Comparison of ENCODE assay signal across 11 mouse cellular contexts in the genomic region with DNA sequence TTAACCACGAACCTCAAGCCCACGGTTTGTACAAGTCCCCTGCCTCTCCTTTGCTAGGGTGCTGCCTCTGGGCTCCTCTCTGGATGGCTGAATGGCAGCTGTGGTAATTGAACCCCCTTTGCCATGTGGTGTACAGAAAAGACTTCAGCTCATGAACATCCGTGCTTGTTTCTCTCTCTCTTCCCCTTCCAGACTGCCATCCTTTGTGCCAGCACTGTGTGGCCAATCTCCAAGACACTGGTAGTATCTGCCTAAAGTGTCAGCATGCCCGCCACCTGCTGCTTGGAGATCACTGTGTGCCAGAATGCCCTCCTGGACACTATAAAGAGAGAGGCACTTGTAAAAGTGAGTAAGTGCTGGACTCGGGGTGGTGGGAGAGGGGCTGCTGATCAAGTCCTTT.
DNase-seq lines count a peak whose midpoint lies in the region; ATAC-seq and TF ChIP-seq lines count a peak whose summit lies in the region.
"Had no signal": no experiment of that assay in that cellular context is flagged by ENCODE, and none has a peak within 500 bp of the region (broad histone marks: within the 10 kb centered on the region; RNA-seq: fewer than 3 reads in every experiment).

No protein-coding gene starts in this region.

- ATAC-seq in hindbrain, postnatal 0 days: peak; percentile 59
- ATAC-seq in hindbrain, embryonic 14.5 days (ENCODE audit: low FRiP score): no peak

- H3K4me1 ChIP-seq in hindbrain, postnatal 0 days (ENCODE audit: insufficient read depth, low read length): no peaks in the 10 kb centered on the region
- no peaks in the 10 kb centered on the region for H3K4me1 ChIP-seq in hindbrain, embryonic 14.5 days (replicated peaks; ENCODE audit: control insufficient read depth, insufficient read depth, low read length)
- H3K4me1 ChIP-seq: heart, embryonic 15.5 days; lung, embryonic 15.5 days had no signal

- peak; percentile 29 for DNase-seq in hindbrain, postnatal 0 days (ENCODE audit: low spot score)
- no peak for DNase-seq in hindbrain, embryonic 14.5 days (ENCODE audit: low spot score)
- peak; percentile 66 to 75 for DNase-seq in cerebellum, adult 18-20 months
- DNase-seq in cerebellum, postnatal 14 days: peak; percentile 90
- peak; percentile 3 to 21 for DNase-seq in layer of hippocampus, adult 18-20 months (ENCODE audit: low spot score in 2 of 2)
- no peak for DNase-seq in embryo, embryonic 10.5 days (ENCODE audit: low spot score)
- DNase-seq in thymus, postnatal 14 days: no peak
- DNase-seq: thymus, adult 2 months had no signal

- no peak overlapping the region for H3K27ac ChIP-seq in hindbrain, postnatal 0 days
- H3K27ac ChIP-seq in hindbrain, embryonic 14.5 days: no peak overlapping the region
- H3K27ac ChIP-seq: heart, embryonic 15.5 days; lung, embryonic 15.5 days had no signal

- 53% methylated on average over 5 of the region's 5 CpGs for WGBS in hindbrain, postnatal 0 days
- WGBS in hindbrain, embryonic 14.5 days: 77% methylated on average over 5 of the region's 5 CpGs

- H3K9ac ChIP-seq in hindbrain, postnatal 0 days (replicated peaks; ENCODE audit: low read length): no peak overlapping the region
- H3K9ac ChIP-seq in hindbrain, embryonic 14.5 days: no peak overlapping the region
- H3K9ac ChIP-seq: heart, embryonic 15.5 days; lung, embryonic 15.5 days had no signal

- no peaks in the 10 kb centered on the region for H3K36me3 ChIP-seq in hindbrain, postnatal 0 days (ENCODE audit: insufficient read depth, low read length)
- H3K36me3 ChIP-seq in hindbrain, embryonic 14.5 days (replicated peaks; ENCODE audit: control insufficient read depth, insufficient read depth): no peaks in the 10 kb centered on the region
- H3K36me3 ChIP-seq: heart, embryonic 15.5 days; lung, embryonic 15.5 days had no signal

- no peaks in the 10 kb centered on the region for H3K27me3 ChIP-seq in hindbrain, postnatal 0 days (ENCODE audit: insufficient read depth, low read length)
- no peaks in the 10 kb centered on the region for H3K27me3 ChIP-seq in hindbrain, embryonic 14.5 days (ENCODE audit: control insufficient read depth, insufficient read depth, low read length)
- H3K27me3 ChIP-seq: heart, embryonic 15.5 days; lung, embryonic 15.5 days had no signal

- no peak for TF ChIP-seq CTCF in hindbrain, postnatal 0 days (IDR thresholded peaks at IDR 0.05; ENCODE audit: low read depth)

- no peak overlapping the region for H3K4me2 ChIP-seq in hindbrain, postnatal 0 days (ENCODE audit: low read depth, low read length)
- no peak overlapping the region for H3K4me2 ChIP-seq in hindbrain, embryonic 14.5 days (replicated peaks)
- H3K4me2 ChIP-seq: heart, embryonic 15.5 days; lung, embryonic 15.5 days had no signal

- no peak overlapping the region for H3K4me3 ChIP-seq in hindbrain, postnatal 0 days (ENCODE audit: low read length)
- H3K4me3 ChIP-seq in hindbrain, embryonic 14.5 days (replicated peaks; ENCODE audit: low read length): no peak overlapping the region
- H3K4me3 ChIP-seq: heart, embryonic 15.5 days; lung, embryonic 15.5 days; myocyte had no signal

- no peaks in the 10 kb centered on the region for H3K9me3 ChIP-seq in hindbrain, postnatal 0 days (ENCODE audit: low read length)
- H3K9me3 ChIP-seq in hindbrain, embryonic 14.5 days (ENCODE audit: control insufficient read depth, low read length): no peaks in the 10 kb centered on the region
- H3K9me3 ChIP-seq: heart, embryonic 15.5 days; lung, embryonic 15.5 days had no signal

Comparison
In these comparisons a context has a peak if more than half of its experiments do, and no peak if none do; other contexts are left out.
1. DNase-seq: peak in hindbrain, postnatal 0 days (single experiment), cerebellum, adult 18-20 months (2 of 2), cerebellum, postnatal 14 days (2 of 2) and layer of hippocampus, adult 18-20 months (2 of 2); none in hindbrain, embryonic 14.5 days (single experiment), embryo, embryonic 10.5 days (single experiment) and thymus, postnatal 14 days (single experiment).